Mouse (Mus musculus): ENCODE results near the gene Ppm1b. TPM values are rescaled to one million over a fixed set of nuclear protein-coding genes. Genes with fewer than 3 reads are reported as not detected.

Ppm1b gene
- polyA plus RNA-seq, 1 experiment from 2014 or later, result 100 TPM

DNA sequence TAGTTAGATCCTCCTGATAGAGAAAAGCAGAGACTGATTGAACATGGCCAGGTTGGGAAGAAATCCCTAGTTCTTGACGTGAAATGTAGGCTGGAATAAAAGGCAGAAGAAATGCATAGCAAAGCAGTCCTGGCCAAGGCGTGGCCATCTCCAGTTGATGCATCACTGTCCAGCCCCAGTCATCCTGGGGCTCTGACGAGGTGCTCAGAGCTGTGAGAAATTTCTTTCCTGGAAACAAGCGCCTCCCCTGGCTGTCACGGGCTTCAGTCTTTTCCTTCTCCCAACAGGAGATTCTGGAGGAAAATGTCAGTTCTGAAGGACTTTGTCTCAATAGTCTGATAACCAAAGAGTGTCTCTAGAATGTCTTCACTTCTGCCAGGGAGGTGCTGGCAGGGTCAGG is 74.1 kb downstream of the Ppm1b start:
- DNase-seq (ENCODE audit: low spot score), result no peak
- 80% methylated on average over 5 of the region's 5 CpGs for WGBS

GRCm38 (mm10) chr17:85033087-85033486 is 76.5 kb downstream of the Ppm1b start:
- WGBS, result 89% methylated on average over 3 of the region's 3 CpGs
- H3K36me3 ChIP-seq (ENCODE audit: control insufficient read depth, insufficient read depth, low read length), result no peaks in the 10 kb centered on the region
- no peak for ATAC-seq (ENCODE audit: insufficient read depth, low FRiP score, low TSS enrichment)
- no peak overlapping the region for H3K9ac ChIP-seq (ENCODE audit: low read length)
- H3K27me3 ChIP-seq (ENCODE audit: control insufficient read depth, insufficient read depth, low read length), result no peaks in the 10 kb centered on the region
- no peak overlapping the region for H3K27ac ChIP-seq (ENCODE audit: low read depth, low read length)
- no peaks in the 10 kb centered on the region for H3K4me1 ChIP-seq (ENCODE audit: control insufficient read depth, insufficient read depth, low read length)
- H3K4me2 ChIP-seq (ENCODE audit: low read depth), result no peak overlapping the region
- DNase-seq (ENCODE audit: low spot score), result no peak
- H3K9me3 ChIP-seq (ENCODE audit: control insufficient read depth, low read length), result no peaks in the 10 kb centered on the region; the same call in 1 of the 2 replicates
- no peak overlapping the region for H3K4me3 ChIP-seq (ENCODE audit: low read depth, low read length)

More for the DNA sequence above, 74.1 kb downstream of the Ppm1b start:
- Histone ChIP-seq H3K4me2 (ENCODE audit: low read depth) (no peak overlapping the region), H3K4me3 (ENCODE audit: low read depth, low read length) (no peak overlapping the region), H3K4me1 (ENCODE audit: control insufficient read depth, insufficient read depth, low read length) (no peaks in the 10 kb centered on the region), H3K36me3 (ENCODE audit: control insufficient read depth, insufficient read depth, low read length) (no peaks in the 10 kb centered on the region), H3K9ac (ENCODE audit: low read length) (no peak overlapping the region), H3K9me3 (ENCODE audit: control insufficient read depth, low read length) (no peaks in the 10 kb centered on the region; the same call in 1 of the 2 replicates), H3K27me3 (ENCODE audit: control insufficient read depth, insufficient read depth, low read length) (no peaks in the 10 kb centered on the region), H3K27ac (ENCODE audit: low read depth, low read length) (no peak overlapping the region)
- ATAC-seq (ENCODE audit: insufficient read depth, low FRiP score, low TSS enrichment), result no peak

DNA sequence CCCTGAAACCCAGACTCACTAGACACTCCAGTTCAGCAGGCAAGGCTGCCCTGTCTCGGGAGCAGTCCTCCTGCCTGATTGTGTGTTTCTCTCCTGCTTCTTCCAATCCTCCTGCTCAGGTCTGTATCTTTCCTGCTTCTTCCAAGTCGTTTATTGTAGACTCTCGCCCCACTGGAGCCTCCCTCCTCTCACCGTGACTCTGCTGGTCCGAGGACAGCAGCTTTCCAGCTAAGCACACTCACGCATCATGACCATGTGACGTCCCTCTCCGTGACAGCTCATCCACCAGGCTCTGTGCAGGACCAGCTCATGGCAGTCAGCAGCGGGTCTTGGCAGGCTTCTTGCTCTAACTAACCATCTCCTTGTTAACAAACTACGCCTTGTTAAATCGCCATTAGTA is 77.5 kb downstream of the Ppm1b start:
- WGBS, result 68% methylated on average over 11 of the region's 11 CpGs
- no peaks in the 10 kb centered on the region for H3K27me3 ChIP-seq (ENCODE audit: control insufficient read depth, insufficient read depth, low read length)
- ATAC-seq (ENCODE audit: insufficient read depth, low FRiP score, low TSS enrichment), result no peak

DNA sequence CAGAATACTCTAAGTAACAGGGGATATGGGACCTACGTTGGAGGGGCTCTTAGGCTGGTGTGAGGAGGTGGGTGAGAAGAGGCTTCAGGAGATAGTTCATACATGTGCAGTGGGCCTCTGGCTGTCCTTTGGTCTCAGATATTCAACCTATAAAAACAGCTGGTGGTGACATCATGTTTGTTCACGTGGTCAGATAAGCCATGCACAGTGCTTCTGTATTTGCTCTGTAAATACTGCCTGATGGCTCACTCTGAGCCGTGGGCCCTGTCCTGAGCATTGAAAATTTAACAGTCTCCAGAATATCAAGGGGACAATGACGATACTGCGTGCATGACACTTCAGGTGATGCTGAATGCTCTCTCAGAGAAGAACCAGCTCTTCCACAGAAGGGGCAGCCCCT is 81.3 kb downstream of the Ppm1b start:
- DNase-seq (ENCODE audit: low spot score) (no peak), ATAC-seq (ENCODE audit: insufficient read depth, low FRiP score, low TSS enrichment) (no peak)
- no peaks in the 10 kb centered on the region for H3K9me3 ChIP-seq (ENCODE audit: control insufficient read depth, low read length)
- no peak overlapping the region for H3K4me2 ChIP-seq (ENCODE audit: low read depth)
- no peak overlapping the region for H3K27ac ChIP-seq (ENCODE audit: low read depth, low read length)
- H3K4me3 ChIP-seq (ENCODE audit: low read depth, low read length), result no peak overlapping the region
- H3K9ac ChIP-seq (ENCODE audit: low read length), result no peak overlapping the region
- WGBS, result 84% methylated on average over 5 of the region's 5 CpGs
- no peaks in the 10 kb centered on the region for H3K27me3 ChIP-seq (ENCODE audit: control insufficient read depth, insufficient read depth, low read length)
- no peaks in the 10 kb centered on the region for H3K4me1 ChIP-seq (ENCODE audit: control insufficient read depth, insufficient read depth, low read length)
- no peaks in the 10 kb centered on the region for H3K36me3 ChIP-seq (ENCODE audit: control insufficient read depth, insufficient read depth, low read length)

More for the DNA sequence above, 77.5 kb downstream of the Ppm1b start:
- H3K9ac ChIP-seq (ENCODE audit: low read length), result no peak overlapping the region
- no peak for DNase-seq (ENCODE audit: low spot score)
- H3K4me1 ChIP-seq (ENCODE audit: control insufficient read depth, insufficient read depth, low read length), result no peaks in the 10 kb centered on the region
- H3K36me3 ChIP-seq (ENCODE audit: control insufficient read depth, insufficient read depth, low read length), result no peaks in the 10 kb centered on the region
- no peaks in the 10 kb centered on the region for H3K9me3 ChIP-seq (ENCODE audit: control insufficient read depth, low read length)
- no peak overlapping the region for H3K27ac ChIP-seq (ENCODE audit: low read depth, low read length)
- no peak overlapping the region for H3K4me3 ChIP-seq (ENCODE audit: low read depth, low read length)
- H3K4me2 ChIP-seq (ENCODE audit: low read depth), result no peak overlapping the region

DNA sequence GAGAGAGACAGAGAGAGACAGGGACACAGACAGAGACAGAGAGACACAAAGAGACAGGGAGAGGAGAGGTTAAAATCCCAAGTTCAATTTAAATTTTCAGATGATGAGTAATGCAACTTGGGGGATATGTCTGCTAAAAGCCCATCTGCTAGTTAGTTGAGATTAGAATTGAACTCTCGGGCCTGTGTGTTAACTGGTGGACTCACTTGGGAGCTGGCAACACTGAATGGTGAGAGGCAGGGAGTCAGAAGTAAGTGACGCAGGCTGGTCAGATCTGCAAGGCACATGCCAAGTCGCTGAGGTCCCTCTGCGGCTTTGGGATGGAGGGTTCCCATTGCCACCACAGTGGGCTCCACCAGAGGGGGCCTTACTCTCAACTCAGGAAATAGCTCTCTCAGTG is 81.8 kb downstream of the Ppm1b start:
- WGBS, result 79% methylated on average over 4 of the region's 4 CpGs
- Histone ChIP-seq H3K4me1 (ENCODE audit: control insufficient read depth, insufficient read depth, low read length) (no peaks in the 10 kb centered on the region), H3K4me2 (ENCODE audit: low read depth) (no peak overlapping the region), H3K27ac (ENCODE audit: low read depth, low read length) (no peak overlapping the region), H3K4me3 (ENCODE audit: low read depth, low read length) (no peak overlapping the region), H3K9ac (ENCODE audit: low read length) (no peak overlapping the region), H3K36me3 (ENCODE audit: control insufficient read depth, insufficient read depth, low read length) (no peaks in the 10 kb centered on the region), H3K9me3 (ENCODE audit: control insufficient read depth, low read length) (no peaks in the 10 kb centered on the region), H3K27me3 (ENCODE audit: control insufficient read depth, insufficient read depth, low read length) (no peaks in the 10 kb centered on the region)
- ATAC-seq (ENCODE audit: insufficient read depth, low FRiP score, low TSS enrichment) (no peak), DNase-seq (ENCODE audit: low spot score) (no peak)

DNA sequence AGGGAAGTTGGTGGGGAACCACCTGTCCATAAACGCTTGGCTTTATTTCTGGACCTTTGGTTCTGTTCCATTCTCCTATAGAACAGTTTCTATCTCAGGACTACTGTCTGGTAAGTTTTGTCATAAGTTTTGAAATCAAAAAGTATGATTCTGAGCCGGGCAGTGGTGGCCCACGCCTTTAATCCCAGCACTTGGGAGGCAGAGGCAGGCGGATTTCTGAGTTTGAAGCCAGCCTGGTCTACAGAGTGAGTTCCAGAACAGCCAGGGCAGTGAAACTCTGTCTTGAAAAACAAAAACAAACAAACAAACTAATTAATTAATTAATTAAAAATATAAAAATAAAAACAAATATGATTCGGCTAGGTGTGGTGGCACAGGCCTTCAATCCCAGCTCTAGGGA is 82.2 kb downstream of the Ppm1b start:
- DNase-seq (ENCODE audit: low spot score), result no peak
- no peak for ATAC-seq (ENCODE audit: insufficient read depth, low FRiP score, low TSS enrichment)

GRCm38 (mm10) chr17:85040913-85041312 is 84.4 kb downstream of the Ppm1b start:
- WGBS, result 77% methylated on average over 7 of the region's 7 CpGs
- no peak overlapping the region for H3K4me3 ChIP-seq (ENCODE audit: low read depth, low read length)
- H3K9ac ChIP-seq (ENCODE audit: low read length), result no peak overlapping the region
- H3K4me1 ChIP-seq (ENCODE audit: control insufficient read depth, insufficient read depth, low read length), result no peaks in the 10 kb centered on the region
- no peak for DNase-seq (ENCODE audit: low spot score)
- no peak overlapping the region for H3K27ac ChIP-seq (ENCODE audit: low read depth, low read length)
- H3K9me3 ChIP-seq (ENCODE audit: control insufficient read depth, low read length), result no peaks in the 10 kb centered on the region
- H3K4me2 ChIP-seq (ENCODE audit: low read depth), result no peak overlapping the region
- H3K36me3 ChIP-seq (ENCODE audit: control insufficient read depth, insufficient read depth, low read length), result no peaks in the 10 kb centered on the region
- ATAC-seq (ENCODE audit: insufficient read depth, low FRiP score, low TSS enrichment), result no peak
- no peaks in the 10 kb centered on the region for H3K27me3 ChIP-seq (ENCODE audit: control insufficient read depth, insufficient read depth, low read length)

More for the DNA sequence above, 82.2 kb downstream of the Ppm1b start:
- H3K36me3 ChIP-seq (ENCODE audit: control insufficient read depth, insufficient read depth, low read length), result no peaks in the 10 kb centered on the region
- H3K9me3 ChIP-seq (ENCODE audit: control insufficient read depth, low read length), result no peaks in the 10 kb centered on the region
- H3K4me2 ChIP-seq (ENCODE audit: low read depth), result no peak overlapping the region
- WGBS, result 95% methylated on average over 5 of the region's 5 CpGs
- no peaks in the 10 kb centered on the region for H3K27me3 ChIP-seq (ENCODE audit: control insufficient read depth, insufficient read depth, low read length)
- no peak overlapping the region for H3K27ac ChIP-seq (ENCODE audit: low read depth, low read length)
- no peak overlapping the region for H3K9ac ChIP-seq (ENCODE audit: low read length)
- H3K4me1 ChIP-seq (ENCODE audit: control insufficient read depth, insufficient read depth, low read length), result no peaks in the 10 kb centered on the region
- no peak overlapping the region for H3K4me3 ChIP-seq (ENCODE audit: low read depth, low read length)

GRCm38 (mm10) chr17:85042419-85042818 is 85.9 kb downstream of the Ppm1b start:
- Histone ChIP-seq H3K27ac (ENCODE audit: low read depth, low read length) (no peak overlapping the region), H3K9ac (ENCODE audit: low read length) (no peak overlapping the region), H3K4me3 (ENCODE audit: low read depth, low read length) (no peak overlapping the region), H3K4me2 (ENCODE audit: low read depth) (no peak overlapping the region), H3K9me3 (ENCODE audit: control insufficient read depth, low read length) (no peaks in the 10 kb centered on the region), H3K4me1 (ENCODE audit: control insufficient read depth, insufficient read depth, low read length) (no peaks in the 10 kb centered on the region), H3K27me3 (ENCODE audit: control insufficient read depth, insufficient read depth, low read length) (no peaks in the 10 kb centered on the region), H3K36me3 (ENCODE audit: control insufficient read depth, insufficient read depth, low read length) (no peaks in the 10 kb centered on the region)
- ATAC-seq (ENCODE audit: insufficient read depth, low FRiP score, low TSS enrichment), result no peak
- WGBS, result 83% methylated on average over 6 of the region's 6 CpGs
- no peak for DNase-seq (ENCODE audit: low spot score)

DNA sequence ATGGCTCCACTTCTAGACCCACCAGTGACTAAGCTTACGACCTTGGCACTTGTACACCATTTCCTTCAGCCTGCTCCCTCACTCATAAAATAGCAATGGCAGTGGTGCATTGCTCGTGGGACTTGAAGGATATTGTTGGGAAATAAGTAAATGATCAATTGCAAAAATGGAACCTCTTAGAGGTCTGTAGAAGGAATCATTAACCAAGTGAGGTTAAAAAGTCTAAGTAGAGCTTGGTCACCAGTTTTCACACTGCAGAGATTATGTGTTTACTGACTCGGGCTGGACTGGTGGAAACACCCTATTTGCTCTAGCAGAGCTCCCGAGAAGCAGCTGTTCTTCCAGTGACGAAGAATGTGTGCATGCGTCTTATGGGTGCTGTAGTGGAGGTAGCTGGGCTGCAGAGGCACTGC is 86.9 kb downstream of the Ppm1b start:
- ATAC-seq (ENCODE audit: insufficient read depth, low FRiP score, low TSS enrichment) (no peak), DNase-seq (ENCODE audit: low spot score) (no peak)
- Histone ChIP-seq H3K4me2 (ENCODE audit: low read depth) (no peak overlapping the region), H3K36me3 (ENCODE audit: control insufficient read depth, insufficient read depth, low read length) (no peaks in the 10 kb centered on the region), H3K4me3 (ENCODE audit: low read depth, low read length) (no peak overlapping the region), H3K27me3 (ENCODE audit: control insufficient read depth, insufficient read depth, low read length) (no peaks in the 10 kb centered on the region), H3K9me3 (ENCODE audit: control insufficient read depth, low read length) (no peaks in the 10 kb centered on the region), H3K9ac (ENCODE audit: low read length) (no peak overlapping the region), H3K4me1 (ENCODE audit: control insufficient read depth, insufficient read depth, low read length) (no peaks in the 10 kb centered on the region), H3K27ac (ENCODE audit: low read depth, low read length) (no peak overlapping the region)
- WGBS, result 78% methylated on average over 6 of the region's 6 CpGs

Measured in neural tube, embryonic 11.5 days (tissue).